Comparison of ENCODE assay signal across 24 mouse cellular contexts in the genomic region with DNA sequence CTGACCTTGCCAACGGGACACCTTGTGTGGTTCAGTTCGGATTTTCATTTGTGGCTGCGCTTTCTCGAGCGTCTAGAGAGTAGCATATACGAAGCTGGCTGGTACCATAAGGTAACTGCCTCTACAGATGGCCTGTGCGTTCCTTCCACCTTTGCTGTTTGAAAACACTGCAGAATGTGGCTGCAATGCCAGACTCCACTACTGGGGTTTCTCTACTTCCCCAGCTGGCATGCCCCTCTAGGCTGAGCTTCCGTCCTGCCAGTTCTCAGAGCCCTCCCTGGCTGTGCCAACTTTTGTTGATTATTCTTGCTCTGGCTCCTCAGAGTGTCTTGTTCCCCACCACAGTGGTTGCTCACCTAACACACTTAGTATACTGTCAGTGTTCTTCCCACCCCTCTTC.
"Had no signal": no experiment of that assay in that cellular context is flagged by ENCODE, and none has a peak within 500 bp of the region (broad histone marks: within the 10 kb centered on the region; RNA-seq: fewer than 3 reads in every experiment).

No protein-coding gene starts in this region.

- H3K27ac ChIP-seq: kidney, postnatal 0 days; layer of hippocampus, adult 2 months; limb, embryonic 12.5 days; limb, embryonic 15.5 days; liver, embryonic 14.5 days; midbrain, embryonic 10.5 days; midbrain, embryonic 13.5 days; neural tube, embryonic 13.5 days had no signal

- H3K4me2 ChIP-seq: limb, embryonic 12.5 days; limb, embryonic 15.5 days; liver, embryonic 11.5 days; lung, embryonic 14.5 days; midbrain, embryonic 13.5 days; neural tube, embryonic 13.5 days had no signal

- ATAC-seq: liver, postnatal 0 days; lung, postnatal 0 days; midbrain, embryonic 13.5 days; midbrain, embryonic 16.5 days had no signal

- DNase-seq: kidney, postnatal 25 days; layer of hippocampus, adult 9-11 months; liver, postnatal 0 days; lung, embryonic 14.5 days; lung, postnatal 36 days; retina, postnatal 1 day; right cerebral cortex, postnatal 25 days; spleen, adult 18-20 months; thymus, adult 2 months; thymus, postnatal 14 days; thymus, postnatal 4 days had no signal

- H3K4me1 ChIP-seq: limb, embryonic 12.5 days; limb, embryonic 15.5 days; megakaryocyte, embryonic 14.5 days had no signal

- H3K9ac ChIP-seq: limb, embryonic 12.5 days; limb, embryonic 15.5 days; liver, embryonic 14.5 days; liver, postnatal 0 days; lung, embryonic 14.5 days; midbrain, embryonic 13.5 days; neural tube, embryonic 13.5 days had no signal

- H3K9me3 ChIP-seq: limb, embryonic 12.5 days; limb, embryonic 15.5 days; megakaryocyte, embryonic 14.5 days; midbrain, embryonic 10.5 days; midbrain, embryonic 13.5 days; neural tube, embryonic 13.5 days had no signal

- H3K36me3 ChIP-seq: limb, embryonic 12.5 days; limb, embryonic 15.5 days; midbrain, embryonic 10.5 days; midbrain, embryonic 13.5 days; neural tube, embryonic 13.5 days had no signal

- H3K4me3 ChIP-seq: layer of hippocampus, adult 2 months; limb, embryonic 12.5 days; limb, embryonic 15.5 days; megakaryocyte, embryonic 14.5 days; midbrain, embryonic 10.5 days; midbrain, embryonic 13.5 days; myocyte; neural tube, embryonic 13.5 days had no signal
